Mouse (Mus musculus) midbrain, embryonic 14.5 days (tissue): Measurements from ENCODE around the gene Deaf1. TPM values are rescaled to one million over a fixed set of nuclear protein-coding genes. Genes with fewer than 3 reads are reported as not detected.

Source experiments
- ATAC-seq: fragments of 200-750 bp; cut with Nextera tagmentation; 2 replicates; pipeline ENCODE4 v1.8.0; 2017; ENCODE audit warnings: moderate number of reproducible peaks, moderate library complexity; ENCODE audit not compliant: low FRiP score, low TSS enrichment
- DNase-seq: peaks from one replicate; pipeline ENCODE4 v3.0.0-alpha.2; 2015
- H3K27ac ChIP-seq: fragments of 300-500 bp; sonication (generic); replicated peaks from 2 replicates; pipeline ENCODE4 v1.5.1; 2014; ENCODE audit warnings: mild to moderate bottlenecking, low read depth, low read length, moderate library complexity
- H3K27me3 ChIP-seq: fragments of 300-500 bp; sonication (generic); 2 replicates; pipeline ENCODE4 v1.6.1; 2014; ENCODE audit warnings: low read length, control low read depth, mixed read lengths; ENCODE audit not compliant: control insufficient read depth, insufficient read depth
- H3K36me3 ChIP-seq: fragments of 300-500 bp; sonication (generic); 2 replicates; pipeline ENCODE4 v1.6.1; 2014; ENCODE audit warnings: low read length, control low read depth; ENCODE audit not compliant: control insufficient read depth, insufficient read depth
- H3K4me1 ChIP-seq: fragments of 300-500 bp; sonication (generic); 2 replicates; pipeline ENCODE4 v1.6.1; 2014; ENCODE audit warnings: mild to moderate bottlenecking, antibody characterized with exemption, low read length, control low read depth; ENCODE audit not compliant: control insufficient read depth, insufficient read depth
- H3K4me2 ChIP-seq: fragments of 300-500 bp; sonication (generic); 2 replicates; pipeline ENCODE4 v1.6.1; 2014; ENCODE audit warnings: mild to moderate bottlenecking, low read length, moderate library complexity
- H3K4me3 ChIP-seq: fragments of 300-500 bp; sonication (generic); replicated peaks from 2 replicates; pipeline ENCODE4 v1.5.1; 2014; ENCODE audit warnings: low read depth, low read length
- H3K9ac ChIP-seq: fragments of 300-500 bp; sonication (generic); replicated peaks from 2 replicates; pipeline ENCODE4 v1.6.1; 2014; ENCODE audit warnings: mild to moderate bottlenecking, low read length, moderate library complexity
- H3K9me3 ChIP-seq: fragments of 300-500 bp; sonication (generic); 2 replicates; pipeline ENCODE4 v1.6.1; 2016; ENCODE audit warnings: low read length, control low read depth, mixed read lengths; ENCODE audit not compliant: control insufficient read depth
- WGBS: fragments of 180-500 bp; shearing (Covaris S2); extraction: QIAGEN DNeasy Blood & Tissue Kit; methylation state at CpG from one replicate; pipeline ENCODE4 v1.1.7; 2014; 5-methylcytosine and 5-hydroxymethylcytosine counted together
- polyA plus RNA-seq: library from polyadenylated mRNA; unstranded; fragments of >200 nt; fragmentation: Nextera tagmentation; extraction: Ambion mirVana; gene quantifications from 2 replicates; pipeline ENCODE4 v1.2.1, GENCODE M21; 2014

Gene Deaf1
- polyA plus RNA-seq, 1 experiment from 2014 or later: 180 TPM

DNA sequence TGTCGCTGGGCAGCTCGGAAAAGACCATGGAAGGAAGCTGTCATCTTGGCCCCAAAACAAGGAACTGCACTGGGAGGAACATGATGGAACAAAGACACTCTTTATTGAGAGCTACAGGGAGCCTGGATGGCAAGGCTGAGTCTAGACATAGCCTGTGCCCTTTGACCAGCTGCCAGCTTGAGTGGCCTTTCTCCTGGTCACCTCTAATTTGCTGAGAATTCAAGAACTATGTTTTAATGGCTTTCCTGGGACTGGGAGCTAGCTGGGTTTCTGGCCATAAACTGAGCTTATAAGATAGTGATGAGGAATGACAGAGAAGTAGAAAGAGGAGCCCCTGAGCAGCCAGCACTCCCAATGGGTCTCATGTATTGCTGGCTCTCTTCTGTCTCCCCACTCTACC is 15.7 kb upstream of the Deaf1 start:
- no peak for ATAC-seq

GRCm38 (mm10) chr7:141341689-141342226 is 14.3 kb upstream of the Deaf1 start:
- no peaks in the 10 kb centered on the region for H3K9me3 ChIP-seq
- H3K27me3 ChIP-seq: no peaks in the 10 kb centered on the region
- no peak for DNase-seq
- H3K4me1 ChIP-seq: no peaks in the 10 kb centered on the region
- no peak overlapping the region for H3K4me3 ChIP-seq
- no peak overlapping the region for H3K4me2 ChIP-seq
- no peak overlapping the region for H3K9ac ChIP-seq
- no peak overlapping the region for H3K27ac ChIP-seq
- H3K36me3 ChIP-seq: no peaks in the 10 kb centered on the region
- ATAC-seq: no peak
- WGBS: 81% methylated on average over 10 of the region's 10 CpGs

More for the DNA sequence above, 15.7 kb upstream of the Deaf1 start:
- Histone ChIP-seq H3K27me3 (no peaks in the 10 kb centered on the region), H3K9ac (no peak overlapping the region), H3K4me2 (no peak overlapping the region), H3K4me3 (no peak overlapping the region), H3K4me1 (no peaks in the 10 kb centered on the region), H3K9me3 (no peaks in the 10 kb centered on the region), H3K36me3 (no peaks in the 10 kb centered on the region), H3K27ac (no peak overlapping the region)
- WGBS: 54% methylated on average over 2 of the region's 2 CpGs
- no peak for DNase-seq

DNA sequence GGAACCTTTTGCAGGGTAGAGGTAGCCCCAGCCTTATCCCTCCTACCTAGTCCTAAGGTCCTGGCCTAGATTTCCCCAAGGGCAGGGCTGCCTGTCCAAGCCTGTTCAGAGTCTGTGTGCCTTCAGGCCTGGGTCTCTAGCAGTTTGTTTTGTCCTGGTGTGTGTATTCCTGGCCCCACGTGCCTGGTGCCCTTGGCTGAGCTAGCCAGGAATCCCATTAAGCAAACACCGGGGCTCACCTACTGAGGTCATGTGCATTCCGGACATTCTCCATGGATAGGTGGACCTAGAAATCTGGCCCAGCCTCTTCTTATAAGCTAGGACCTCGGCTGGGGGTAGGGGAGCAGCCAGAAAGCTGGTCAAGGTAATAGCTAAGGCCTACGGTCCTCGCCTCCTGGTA is 13.0 kb upstream of the Deaf1 start:
- Histone ChIP-seq H3K27me3 (no peaks in the 10 kb centered on the region), H3K4me2 (no peak overlapping the region), H3K4me3 (no peak overlapping the region), H3K36me3 (no peaks in the 10 kb centered on the region), H3K9me3 (no peaks in the 10 kb centered on the region), H3K9ac (no peak overlapping the region), H3K4me1 (no peaks in the 10 kb centered on the region), H3K27ac (no peak overlapping the region)
- DNase-seq (no peak), ATAC-seq (no peak)
- WGBS: 83% methylated on average over 6 of the region's 6 CpGs

GRCm38 (mm10) chr7:141340023-141340422 is 12.5 kb upstream of the Deaf1 start:
- DNase-seq (no peak), ATAC-seq (no peak)
- H3K27me3 ChIP-seq: no peaks in the 10 kb centered on the region
- 87% methylated on average over 7 of the region's 7 CpGs for WGBS
- no peaks in the 10 kb centered on the region for H3K9me3 ChIP-seq
- H3K27ac ChIP-seq: no peak overlapping the region
- no peak overlapping the region for H3K9ac ChIP-seq
- no peak overlapping the region for H3K4me2 ChIP-seq
- no peak overlapping the region for H3K4me3 ChIP-seq
- H3K36me3 ChIP-seq: no peaks in the 10 kb centered on the region
- no peaks in the 10 kb centered on the region for H3K4me1 ChIP-seq

- no peak overlapping the region for H3K9ac ChIP-seq
- H3K4me1 ChIP-seq: no peaks in the 10 kb centered on the region
- WGBS: 31% methylated on average over 20 of the region's 20 CpGs
- ATAC-seq: no peak
- no peak overlapping the region for H3K4me3 ChIP-seq
- no peak for DNase-seq
- no peaks in the 10 kb centered on the region for H3K9me3 ChIP-seq
- H3K27ac ChIP-seq: no peak overlapping the region
- H3K36me3 ChIP-seq: 0 out of 2 replicates have a peak, but pooled peaks cover 1% of the 10 kb centered on the region
- H3K27me3 ChIP-seq: no peaks in the 10 kb centered on the region
- no peak overlapping the region for H3K4me2 ChIP-seq
These were observed 11.9 kb upstream of the Deaf1 start for GRCm38 (mm10) chr7:141339215-141339920.

- 2% methylated on average over 23 of the region's 23 CpGs for WGBS
- ATAC-seq (0 out of 2 replicates have a peak, but pooled peaks have one; percentile 25), DNase-seq (no peak)
- H3K9me3 ChIP-seq: no peaks in the 10 kb centered on the region
- H3K9ac ChIP-seq: no peak within 1 kb of the TSS
- H3K4me1 ChIP-seq: no peaks in the 10 kb centered on the region
- no peak within 1 kb of the TSS for H3K4me3 ChIP-seq
- H3K4me2 ChIP-seq: peak within 1 kb of the TSS; percentile 20
- H3K27me3 ChIP-seq: no peaks in the 10 kb centered on the region
- no peak within 1 kb of the TSS for H3K27ac ChIP-seq
- peaks cover 7% of the 10 kb centered on the region; the same call in 1 of the 2 replicates for H3K36me3 ChIP-seq
These were observed 11.2 kb upstream of the Deaf1 start, which contains the start of gene Eps8l2 for GRCm38 (mm10) chr7:141338576-141339131. Eps8l2 (plus strand) TSS chr7:141338880.

DNA sequence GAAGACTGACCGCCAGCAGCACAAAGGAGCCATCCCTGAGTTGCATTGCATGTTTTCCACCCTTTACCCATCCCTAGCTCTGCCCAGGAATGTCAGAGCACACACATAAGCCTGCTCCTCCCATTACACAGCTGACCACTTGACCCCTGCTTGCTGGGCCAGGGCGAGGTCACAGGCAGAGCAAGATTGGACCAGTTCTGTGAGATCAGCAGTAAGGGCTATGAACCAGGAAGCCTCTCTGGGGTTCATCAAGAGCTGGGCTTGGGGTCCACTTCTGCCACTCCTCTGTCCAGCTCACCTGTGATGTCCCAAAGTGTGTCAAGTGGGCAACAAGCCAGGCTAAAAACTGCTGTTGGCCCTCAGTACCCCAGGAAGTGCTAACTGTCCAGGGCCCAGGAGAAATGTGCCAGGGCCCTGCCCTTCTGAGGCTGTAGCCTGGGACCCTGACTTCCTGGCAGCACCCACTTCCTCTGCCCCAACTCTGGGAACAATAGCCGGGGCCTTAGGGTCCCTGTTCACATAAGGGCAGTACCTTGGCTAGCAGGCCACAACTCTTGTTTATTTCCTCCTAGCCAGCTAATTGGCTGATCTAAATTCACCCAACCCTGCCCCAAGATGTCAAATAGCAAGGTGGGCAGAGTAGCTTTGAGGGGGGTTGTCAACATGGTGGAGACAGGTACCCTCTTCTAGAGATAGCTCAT is 10.4 kb upstream of the Deaf1 start:
- no peak for DNase-seq
- no peak for ATAC-seq
- no peaks in the 10 kb centered on the region for H3K9me3 ChIP-seq
- H3K4me2 ChIP-seq: no peak overlapping the region
- peaks cover 13% of the 10 kb centered on the region for H3K36me3 ChIP-seq
- 82% methylated on average over 3 of the region's 3 CpGs for WGBS
- no peak overlapping the region for H3K4me3 ChIP-seq
- no peak overlapping the region for H3K9ac ChIP-seq
- no peaks in the 10 kb centered on the region for H3K4me1 ChIP-seq
- no peak overlapping the region for H3K27ac ChIP-seq
- H3K27me3 ChIP-seq: no peaks in the 10 kb centered on the region

DNA sequence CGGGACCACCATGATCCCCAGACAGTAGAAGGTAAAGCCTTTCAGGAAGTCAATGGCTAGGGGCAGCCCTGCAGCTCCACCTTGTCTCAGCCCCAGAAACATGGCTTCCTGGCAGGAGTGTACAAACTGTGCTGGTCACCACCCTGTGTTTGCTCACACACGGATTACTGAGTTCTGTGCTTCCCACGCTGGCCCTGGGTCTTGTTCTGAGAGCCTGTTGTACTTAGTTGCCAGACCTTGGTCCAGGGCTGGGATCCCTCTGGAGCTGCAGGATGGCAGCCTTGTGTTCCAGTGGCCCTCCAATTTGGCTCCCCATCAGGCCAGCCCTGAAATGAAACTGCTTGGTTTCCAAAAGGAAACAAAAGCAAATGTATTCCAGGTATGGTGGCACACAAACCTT is 8.8 kb upstream of the Deaf1 start:
- WGBS: 85% methylated on average over 3 of the region's 3 CpGs
- Histone ChIP-seq H3K9ac (no peak overlapping the region), H3K36me3 (peaks cover 18% of the 10 kb centered on the region), H3K4me1 (no peaks in the 10 kb centered on the region), H3K9me3 (no peaks in the 10 kb centered on the region), H3K4me3 (no peak overlapping the region), H3K4me2 (no peak overlapping the region), H3K27me3 (no peaks in the 10 kb centered on the region), H3K27ac (no peak overlapping the region)
- ATAC-seq: no peak
- DNase-seq: no peak
